Mouse (Mus musculus) stomach, embryonic 16.5 days (tissue): ENCODE results near the gene Ttll13. TPM values are rescaled to one million over a fixed set of nuclear protein-coding genes. Genes with fewer than 3 reads are reported as not detected.

ENCODE experiments used
- ATAC-seq: fragments of 200-750 bp; cut with Nextera tagmentation; 2 replicates; pipeline ENCODE4 v1.8.0; 2017; ENCODE audit warnings: moderate number of reproducible peaks, moderate TSS enrichment; ENCODE audit not compliant: insufficient read depth, low FRiP score
- H3K27ac ChIP-seq: fragments of 300-500 bp; sonication (generic); 2 replicates; pipeline ENCODE4 v1.5.1; 2014; ENCODE audit warnings: low read length
- H3K27me3 ChIP-seq: fragments of 300-500 bp; sonication (generic); 2 replicates; pipeline ENCODE4 v1.6.1; 2014; ENCODE audit warnings: low read length, control low read depth, mixed read lengths; ENCODE audit not compliant: control insufficient read depth, insufficient read depth
- H3K36me3 ChIP-seq: fragments of 300-500 bp; sonication (generic); 2 replicates; pipeline ENCODE4 v1.6.1; 2014; ENCODE audit warnings: low read length; ENCODE audit not compliant: control insufficient read depth, insufficient read depth
- H3K4me1 ChIP-seq: fragments of 300-500 bp; sonication (generic); 2 replicates; pipeline ENCODE4 v1.6.1; 2014; ENCODE audit warnings: low read length, control low read depth, mixed read lengths; ENCODE audit not compliant: control insufficient read depth, insufficient read depth
- H3K4me2 ChIP-seq: fragments of 300-500 bp; sonication (generic); 2 replicates; pipeline ENCODE4 v1.6.1; 2014; ENCODE audit warnings: low read depth, low read length, mixed read lengths
- H3K4me3 ChIP-seq: fragments of 300-500 bp; sonication (generic); replicated peaks from 2 replicates; pipeline ENCODE4 v1.5.1; 2014; ENCODE audit warnings: mild to moderate bottlenecking, low read length
- H3K9ac ChIP-seq: fragments of 300-500 bp; sonication (generic); 2 replicates; pipeline ENCODE4 v1.6.1; 2014; ENCODE audit warnings: low read length
- H3K9me3 ChIP-seq: fragments of 300-500 bp; sonication (generic); replicated peaks from 2 replicates; pipeline ENCODE4 v1.6.1; 2016; ENCODE audit warnings: low read length, control low read depth; ENCODE audit not compliant: control insufficient read depth
- WGBS: fragments of 180-500 bp; shearing (Covaris S2); extraction: QIAGEN DNeasy Blood & Tissue Kit; methylation state at CpG from one replicate; pipeline ENCODE4 v1.1.7; 2014; 5-methylcytosine and 5-hydroxymethylcytosine counted together
- polyA plus RNA-seq: library from polyadenylated mRNA; unstranded; fragments of >200 nt; fragmentation: Nextera tagmentation; extraction: Ambion mirVana; gene quantifications from 2 replicates; pipeline ENCODE4 v1.2.1, GENCODE M21; 2015

Gene Ttll13
- polyA plus RNA-seq, 1 experiment from 2014 or later: 0.56 TPM

DNA sequence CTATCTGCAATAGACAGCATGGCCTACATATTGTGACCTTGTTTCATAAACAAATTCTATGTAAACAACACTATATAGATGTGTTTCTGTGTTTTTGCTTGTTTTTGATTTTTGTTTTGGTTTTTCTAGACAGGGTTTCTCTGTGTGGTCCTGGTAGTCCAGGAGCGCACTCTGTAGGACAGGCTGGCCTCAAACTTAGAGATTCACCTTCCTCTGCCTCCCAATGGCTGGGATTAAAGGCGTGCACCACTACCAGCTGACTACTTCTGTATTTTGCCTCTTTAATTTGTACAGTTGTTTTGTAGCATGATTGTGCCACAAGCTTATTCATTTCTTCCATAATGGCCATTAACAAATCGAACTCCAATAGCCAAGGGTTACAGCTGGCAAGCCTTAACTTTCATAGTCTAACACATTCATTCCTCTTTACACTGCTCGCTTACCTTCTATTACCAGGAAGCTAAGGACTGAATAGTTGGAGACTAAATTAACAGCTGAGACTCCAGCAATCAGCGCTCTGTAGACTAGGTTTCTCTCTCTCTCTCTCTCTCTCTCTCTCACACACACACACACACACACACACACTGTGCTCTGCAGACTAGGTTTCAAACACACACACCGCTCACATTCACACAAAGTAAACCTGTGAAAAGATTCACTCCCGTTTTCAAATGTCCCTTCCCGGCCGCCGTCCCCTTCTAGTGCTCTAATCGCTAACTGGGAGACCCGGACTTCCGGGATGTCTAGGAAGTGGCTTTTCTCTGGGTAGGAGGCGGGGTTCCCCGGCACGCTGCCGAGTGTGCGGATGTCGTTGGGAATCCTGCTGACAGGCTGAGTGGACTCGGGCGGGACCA is 22.9 kb downstream of the Ttll13 start, which contains the start of gene Vps33b:
TSS of gene Vps33b (plus strand) at position 753 of the 854 bp plus-strand sequence.
- peak; percentile 93 for ATAC-seq
- Histone ChIP-seq H3K4me3 (peak within 1 kb of the TSS; percentile 73), H3K4me1 (0 out of 2 replicates have a peak, but pooled peaks cover 4% of the 10 kb centered on the region), H3K4me2 (peak within 1 kb of the TSS; percentile 68), H3K9ac (peak within 1 kb of the TSS; percentile 81), H3K27me3 (no peaks in the 10 kb centered on the region), H3K36me3 (peaks cover 28% of the 10 kb centered on the region), H3K27ac (peak within 1 kb of the TSS; percentile 66), H3K9me3 (peaks cover under 1% of the 10 kb centered on the region; the same call in 1 of the 2 replicates)
- WGBS: 3% methylated on average over 21 of the region's 21 CpGs

DNA sequence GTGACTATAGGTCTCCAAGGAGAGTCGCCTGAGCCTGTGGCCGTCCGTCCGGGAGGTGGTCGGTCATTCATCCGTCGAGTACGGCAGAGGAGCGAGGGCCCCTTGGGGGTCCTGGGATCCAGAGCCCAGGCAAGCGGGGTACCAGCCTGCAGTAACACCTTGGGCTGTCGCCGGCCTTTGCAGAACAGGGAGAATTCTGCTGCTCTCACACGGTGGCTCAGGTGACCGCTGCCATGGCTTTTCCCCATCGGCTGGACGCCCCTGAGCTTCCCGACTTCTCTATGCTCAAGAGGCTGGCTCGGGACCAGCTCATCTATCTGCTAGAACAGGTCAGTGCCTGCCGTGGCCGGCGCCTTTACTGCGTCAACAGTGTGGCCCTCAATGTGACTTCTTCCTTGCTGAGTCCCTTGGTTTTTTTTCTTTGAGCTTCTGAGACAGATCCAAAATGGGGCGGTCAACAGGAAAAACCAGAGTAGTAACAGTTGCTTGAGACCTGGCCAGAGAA is 23.6 kb downstream of the Ttll13 start:
- no peaks in the 10 kb centered on the region for H3K27me3 ChIP-seq
- peak; percentile 16; the same call in 1 of the 2 replicates for ATAC-seq
- H3K4me3 ChIP-seq: peak overlapping the region; percentile 73
- peaks cover 28% of the 10 kb centered on the region for H3K36me3 ChIP-seq
- H3K9me3 ChIP-seq: peaks cover 7% of the 10 kb centered on the region
- H3K4me1 ChIP-seq: 0 out of 2 replicates have a peak, but pooled peaks cover 4% of the 10 kb centered on the region
- H3K4me2 ChIP-seq: peak overlapping the region; percentile 68
- peak overlapping the region; percentile 81 for H3K9ac ChIP-seq
- H3K27ac ChIP-seq: peak overlapping the region; percentile 46
- 1% methylated on average over 23 of the region's 23 CpGs for WGBS

DNA sequence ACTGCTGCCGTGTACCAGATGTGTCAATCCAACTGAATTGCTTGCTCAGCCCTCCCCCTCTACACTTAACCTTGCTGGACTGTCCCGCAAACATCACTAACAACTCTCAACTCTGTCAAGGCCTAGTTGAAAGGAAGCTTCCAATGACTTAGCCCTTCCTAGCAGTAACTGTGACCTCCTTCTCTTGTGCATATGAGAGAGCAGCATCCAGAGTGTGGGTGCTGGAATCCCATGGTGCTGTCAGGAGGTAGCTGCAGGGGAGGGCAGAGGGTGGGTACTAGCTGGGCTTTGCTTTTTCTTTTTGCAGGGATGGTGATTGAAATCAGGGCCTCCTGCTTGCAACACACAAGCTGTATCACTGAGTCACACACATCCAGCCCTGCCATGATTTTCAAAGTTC is 27.3 kb downstream of the Ttll13 start:
- Histone ChIP-seq H3K27ac (no peak overlapping the region), H3K4me2 (no peak overlapping the region), H3K36me3 (peaks cover 32% of the 10 kb centered on the region), H3K9ac (no peak overlapping the region), H3K27me3 (no peaks in the 10 kb centered on the region), H3K9me3 (peaks cover 8% of the 10 kb centered on the region), H3K4me1 (0 out of 2 replicates have a peak, but pooled peaks cover 4% of the 10 kb centered on the region), H3K4me3 (no peak overlapping the region)
- no peak for ATAC-seq
- WGBS: 84% methylated on average over 2 of the region's 2 CpGs

DNA sequence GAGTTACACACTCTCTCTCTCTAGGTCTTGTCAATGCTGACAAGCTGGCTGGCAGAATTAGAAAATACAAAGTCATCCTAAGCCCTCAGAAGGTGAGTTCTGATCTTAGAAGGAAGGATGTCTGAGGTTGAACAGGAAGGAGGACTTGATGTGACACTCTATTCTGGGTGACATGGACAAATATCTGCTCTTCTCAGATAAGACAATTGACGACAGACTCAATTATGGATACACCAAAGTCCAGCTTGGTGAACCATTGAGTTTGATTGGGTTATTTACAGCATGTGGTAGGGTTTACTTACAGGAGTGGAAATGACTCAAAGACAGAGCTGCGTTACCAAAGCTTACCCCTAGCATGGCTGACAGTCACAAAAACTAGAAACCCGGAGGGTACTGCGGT is 30.2 kb downstream of the Ttll13 start:
- 97% methylated on average over 4 of the region's 4 CpGs for WGBS
- no peaks in the 10 kb centered on the region for H3K4me1 ChIP-seq
- no peak overlapping the region for H3K9ac ChIP-seq
- peaks cover 8% of the 10 kb centered on the region for H3K9me3 ChIP-seq
- H3K4me2 ChIP-seq: no peak overlapping the region
- ATAC-seq: no peak
- no peak overlapping the region for H3K4me3 ChIP-seq
- peaks cover 32% of the 10 kb centered on the region for H3K36me3 ChIP-seq
- no peaks in the 10 kb centered on the region for H3K27me3 ChIP-seq
- H3K27ac ChIP-seq: no peak overlapping the region

DNA sequence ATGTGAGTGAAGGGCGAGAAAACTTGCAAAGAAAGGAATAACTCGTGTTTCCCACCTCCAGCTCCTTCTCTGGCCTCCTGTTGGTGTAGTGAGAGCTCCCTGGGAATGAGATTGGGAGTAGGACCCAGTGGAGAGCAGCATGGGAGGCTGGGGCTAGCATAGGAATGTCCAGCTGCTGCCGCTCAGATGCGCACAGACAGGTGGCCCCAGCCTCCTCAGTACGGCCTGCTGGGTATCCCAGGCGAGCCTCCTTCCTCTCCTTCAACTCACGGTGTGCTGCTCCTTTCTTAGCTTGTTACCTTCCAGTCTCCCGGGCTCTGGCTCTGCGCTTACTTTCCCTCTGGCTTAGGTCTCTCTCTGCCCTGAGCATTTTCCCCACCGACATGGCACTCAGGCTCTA is 33.9 kb downstream of the Ttll13 start:
- ATAC-seq: no peak
- Histone ChIP-seq H3K9me3 (no peaks in the 10 kb centered on the region; the same call in 1 of the 2 replicates), H3K4me1 (no peaks in the 10 kb centered on the region), H3K36me3 (peaks cover 20% of the 10 kb centered on the region), H3K27me3 (no peaks in the 10 kb centered on the region), H3K9ac (no peak overlapping the region), H3K4me3 (no peak overlapping the region), H3K4me2 (no peak overlapping the region), H3K27ac (no peak overlapping the region)
- 83% methylated on average over 10 of the region's 10 CpGs for WGBS

DNA sequence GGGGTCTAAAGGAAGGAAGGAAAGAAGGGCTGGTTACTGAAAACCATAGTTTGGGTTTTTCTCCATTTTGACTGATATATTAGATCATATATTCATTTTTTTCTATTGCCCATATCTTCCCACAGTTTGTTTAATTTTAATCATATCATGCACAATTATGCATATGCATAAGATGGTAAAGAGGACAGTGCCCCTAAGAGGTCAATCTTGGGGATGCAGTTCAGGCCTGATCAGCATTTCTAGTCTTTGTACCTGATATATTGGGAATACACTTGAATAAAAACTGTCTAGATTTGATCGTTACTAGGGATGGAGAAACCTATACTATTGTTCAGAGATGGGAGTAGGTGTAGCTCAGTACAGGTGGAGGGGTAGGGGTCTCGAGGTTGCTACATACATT is 34.8 kb downstream of the Ttll13 start:
- Histone ChIP-seq H3K4me3 (no peak overlapping the region), H3K27ac (no peak overlapping the region), H3K4me2 (no peak overlapping the region), H3K9ac (no peak overlapping the region), H3K9me3 (no peaks in the 10 kb centered on the region), H3K4me1 (no peaks in the 10 kb centered on the region), H3K36me3 (peaks cover 17% of the 10 kb centered on the region; the same call in 1 of the 2 replicates), H3K27me3 (no peaks in the 10 kb centered on the region)
- 85% methylated on average over 2 of the region's 2 CpGs for WGBS
- no peak for ATAC-seq

DNA sequence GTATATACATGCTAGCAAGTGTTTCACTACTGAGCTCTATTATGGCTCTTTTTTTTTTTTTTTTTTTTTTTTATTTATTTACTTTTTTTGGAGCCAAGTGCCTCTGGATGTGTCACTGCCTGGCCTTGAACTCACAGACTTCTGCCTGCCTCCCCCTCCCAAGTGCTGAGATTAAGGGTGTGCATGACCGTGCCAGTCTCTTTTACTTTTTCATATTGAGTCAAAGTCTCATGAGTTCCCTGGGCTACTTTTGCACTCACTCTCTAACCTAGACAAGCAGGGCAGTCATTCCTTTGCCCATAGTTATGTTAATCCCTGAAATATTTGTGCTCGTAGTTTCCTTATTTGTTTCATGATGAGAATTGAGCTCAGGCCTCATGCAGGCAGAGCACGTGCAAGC is 35.5 kb downstream of the Ttll13 start:
- no peak overlapping the region for H3K4me2 ChIP-seq
- H3K4me1 ChIP-seq: no peaks in the 10 kb centered on the region
- no peak overlapping the region for H3K9ac ChIP-seq
- no peak overlapping the region for H3K4me3 ChIP-seq
- H3K9me3 ChIP-seq: no peaks in the 10 kb centered on the region
- peaks cover 11% of the 10 kb centered on the region; the same call in 1 of the 2 replicates for H3K36me3 ChIP-seq
- no peak for ATAC-seq
- no peak overlapping the region for H3K27ac ChIP-seq
- WGBS: 89% methylated on average over 3 of the region's 3 CpGs
- no peaks in the 10 kb centered on the region for H3K27me3 ChIP-seq

DNA sequence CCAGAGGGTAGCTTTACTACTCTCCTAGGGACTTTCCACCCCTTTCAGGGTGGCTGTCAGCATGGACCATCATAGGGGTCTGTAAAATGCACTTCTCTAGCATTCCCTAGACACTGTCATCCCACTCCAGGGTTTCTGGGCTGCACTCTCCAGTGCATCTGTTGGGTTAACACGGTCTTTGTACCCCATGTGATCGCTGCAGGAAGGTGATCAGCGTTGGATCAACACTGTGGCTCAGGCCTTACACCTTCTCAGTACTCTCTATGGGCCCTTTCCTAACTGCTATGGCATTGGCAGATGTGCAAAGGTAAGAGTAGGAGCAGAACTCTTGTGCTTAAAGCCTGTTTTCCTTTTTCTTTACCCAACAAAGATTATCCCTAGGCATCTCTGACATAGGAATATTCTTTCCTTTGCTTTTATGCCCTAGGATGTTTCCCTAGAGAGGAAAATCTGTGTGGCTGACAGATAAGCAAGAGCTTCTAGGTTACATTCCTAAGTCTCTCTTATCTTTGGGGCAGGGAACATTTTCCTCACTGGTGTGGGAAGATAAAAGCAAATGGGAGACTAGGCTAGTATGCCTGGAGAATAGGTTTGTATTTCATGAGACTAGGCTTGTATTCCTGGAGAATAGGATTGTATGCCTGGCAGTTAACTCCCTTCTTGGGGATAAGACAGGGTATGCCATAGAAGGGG is 37.2 kb downstream of the Ttll13 start:
- H3K27ac ChIP-seq: no peak overlapping the region

DNA sequence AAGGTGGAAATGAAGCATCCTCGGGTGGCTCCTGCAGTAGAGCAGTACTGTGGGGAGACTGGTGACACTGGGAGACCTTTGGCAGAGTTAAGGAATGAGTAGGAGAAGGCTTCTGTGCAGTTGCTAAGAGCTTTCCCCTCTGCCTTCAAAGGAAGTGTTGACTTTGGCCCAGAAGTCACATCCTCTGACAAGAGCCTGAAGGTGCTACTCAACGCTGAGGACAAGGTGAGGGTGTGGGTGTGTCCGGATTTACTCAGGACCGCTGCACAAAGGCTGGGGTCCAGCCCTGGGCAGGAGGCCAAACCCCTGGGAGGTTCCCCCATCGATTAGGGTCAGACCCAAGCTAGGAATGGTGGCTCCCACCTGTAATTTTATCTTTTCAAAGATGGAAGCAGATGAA is 38.2 kb downstream of the Ttll13 start:
- Histone ChIP-seq H3K4me3 (no peak overlapping the region), H3K9ac (no peak overlapping the region), H3K4me1 (no peaks in the 10 kb centered on the region), H3K36me3 (0 out of 2 replicates have a peak, but pooled peaks cover 9% of the 10 kb centered on the region), H3K9me3 (no peaks in the 10 kb centered on the region), H3K27ac (no peak overlapping the region), H3K4me2 (no peak overlapping the region), H3K27me3 (no peaks in the 10 kb centered on the region)
- WGBS: 76% methylated on average over 5 of the region's 5 CpGs
- no peak for ATAC-seq

More for the DNA sequence above, 37.2 kb downstream of the Ttll13 start:
- Histone ChIP-seq H3K9me3 (no peaks in the 10 kb centered on the region), H3K4me2 (no peak overlapping the region), H3K27me3 (no peaks in the 10 kb centered on the region), H3K4me3 (no peak overlapping the region), H3K36me3 (0 out of 2 replicates have a peak, but pooled peaks cover 9% of the 10 kb centered on the region), H3K9ac (no peak overlapping the region), H3K4me1 (no peaks in the 10 kb centered on the region)
- ATAC-seq: no peak
- 80% methylated on average over 3 of the region's 3 CpGs for WGBS
